Mouse (Mus musculus): ENCODE measurements around the gene Fkbp15.

- TF ChIP-seq POLR2A (IDR thresholded peaks at IDR 0.05; ENCODE audit: extremely low read depth, insufficient read depth, low read length) (no peak), CTCF (IDR thresholded peaks at IDR 0.05; ENCODE audit: extremely low read depth, insufficient read depth, low read length) (no peak)
Measured at GRCm38 (mm10) chr4:62338536-62338935, 21.8 kb downstream of the Fkbp15 start.

All from cortical plate, adult 2 months (tissue).